Mouse (Mus musculus): ENCODE measurements around the gene Pspn.

- no peak for TF ChIP-seq TAL1 (conservative IDR thresholded peaks at IDR 0.05; ENCODE audit: low read depth, low read length)
- no peak for TF ChIP-seq CTCF (IDR thresholded peaks at IDR 0.05; ENCODE audit: low read depth, low read length)
- no peak for TF ChIP-seq GATA1 (IDR thresholded peaks at IDR 0.05; ENCODE audit: borderline replicate concordance, low read length)
Measured at GRCm38 (mm10) chr17:56976531-56977390, 23.1 kb downstream of the Pspn start.

All from G1E (cell line).